Mouse (Mus musculus) pancreas, adult 10 weeks (tissue): ENCODE results near the gene Snrnp25. TPM values are rescaled to one million over a fixed set of nuclear protein-coding genes. Genes with fewer than 3 reads are reported as not detected.

Experiments
- polyA plus RNA-seq: library from polyadenylated mRNA; stranded (reverse); fragments of 350-450 nt; fragmentation: Illumina TruSeq; extraction: RNeasy Lipid Tissue Mini Kit (QIAGEN cat#74804); gene quantifications from one replicate; pipeline ENCODE4 v1.2.3, GENCODE M21; 2015; ENCODE audit warnings: low read depth, low replicate concordance; ENCODE audit not compliant: insufficient read depth

Snrnp25 gene
- polyA plus RNA-seq = 2.9 TPM

GRCm38 (mm10) chr11:32205058-32205873, at the start of gene Snrnp25:
Gene Snrnp25 (plus strand): TSS chr11:32205415.

GRCm38 (mm10) chr11:32200075-32200601, 5.1 kb upstream of the Snrnp25 start, which contains the start of gene Il9r:
Gene Il9r (minus strand): TSS chr11:32200279.

GRCm38 (mm10) chr11:32221951-32222409, 16.8 kb downstream of the Snrnp25 start, which contains the start of gene Rhbdf1:
Gene Rhbdf1 (minus strand): TSS chr11:32222300.

GRCm38 (mm10) chr11:32226124-32226871, 21.1 kb downstream of the Snrnp25 start, which contains the start of gene Mpg:
Gene Mpg (plus strand): TSS chr11:32226505.

Other genes with a start within 250 kb of the Snrnp25 start
- gene 4930524B15Rik, start 239.8 kb upstream of the Snrnp25 start, polyA plus RNA-seq = not detected
- 1.6 TPM for gene Nsg2, start 205.0 kb upstream of the Snrnp25 start, polyA plus RNA-seq
- not detected for gene Il9r, start 5.1 kb upstream of the Snrnp25 start, polyA plus RNA-seq
- gene Rhbdf1, start 16.9 kb downstream of the Snrnp25 start, polyA plus RNA-seq = 21.8 TPM
- gene Mpg, start 21.1 kb downstream of the Snrnp25 start, polyA plus RNA-seq = 7.2 TPM
- 15.8 TPM for gene Nprl3, start 62.3 kb downstream of the Snrnp25 start, polyA plus RNA-seq
- not detected for gene Hba-x, start 71.0 kb downstream of the Snrnp25 start, polyA plus RNA-seq
- 1,664 TPM for gene Hba-a1, start 78.1 kb downstream of the Snrnp25 start, polyA plus RNA-seq
- not detected for gene Hbq1b, start 81.5 kb downstream of the Snrnp25 start, polyA plus RNA-seq
- gene Hba-a2, start 91.1 kb downstream of the Snrnp25 start, polyA plus RNA-seq = 1,706 TPM
- not detected for gene Hbq1a, start 94.7 kb downstream of the Snrnp25 start, polyA plus RNA-seq
- gene Sh3pxd2b, start 142.4 kb downstream of the Snrnp25 start, polyA plus RNA-seq = 2.8 TPM
- gene Ubtd2, start 250.0 kb downstream of the Snrnp25 start, polyA plus RNA-seq = 2.9 TPM